Mouse (Mus musculus) lung, postnatal 4 days (tissue): ENCODE data around the gene Calr3.

ENCODE experiments used
- DNase-seq, 2 experiments: peaks; one replicate each; pipeline ENCODE4 v3.0.0; 2021

Gene Calr3

GRCm38 (mm10) chr8:72443338-72443993 lies at the start of gene Calr3, which contains the start of gene 1700030K09Rik:
Gene Calr3, minus strand, starts transcription at chr8:72443870.
Gene 1700030K09Rik, plus strand, starts transcription at chr8:72443880.
- DNase-seq: peak; percentile 98

DNA sequence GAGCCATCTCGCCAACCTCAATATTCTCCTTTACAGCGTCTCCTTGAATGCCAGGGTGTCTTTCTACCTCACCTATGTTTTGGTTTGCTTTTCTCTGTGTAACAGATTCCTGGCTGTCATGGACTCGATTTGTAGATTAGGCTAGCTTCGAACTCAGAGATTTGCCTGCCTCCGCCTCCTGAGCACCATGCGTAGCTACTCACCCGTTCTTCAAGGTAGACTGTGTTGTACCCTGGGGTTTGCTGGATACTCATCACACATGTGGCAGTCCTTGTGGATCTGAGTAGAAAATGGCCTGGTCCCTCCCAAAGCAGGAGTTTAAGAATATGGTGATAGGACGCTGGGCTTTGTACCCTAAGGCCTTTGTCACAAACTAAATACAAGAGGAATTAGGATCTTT lies 49.7 kb upstream of the Calr3 start:
- DNase-seq: no peak

DNA sequence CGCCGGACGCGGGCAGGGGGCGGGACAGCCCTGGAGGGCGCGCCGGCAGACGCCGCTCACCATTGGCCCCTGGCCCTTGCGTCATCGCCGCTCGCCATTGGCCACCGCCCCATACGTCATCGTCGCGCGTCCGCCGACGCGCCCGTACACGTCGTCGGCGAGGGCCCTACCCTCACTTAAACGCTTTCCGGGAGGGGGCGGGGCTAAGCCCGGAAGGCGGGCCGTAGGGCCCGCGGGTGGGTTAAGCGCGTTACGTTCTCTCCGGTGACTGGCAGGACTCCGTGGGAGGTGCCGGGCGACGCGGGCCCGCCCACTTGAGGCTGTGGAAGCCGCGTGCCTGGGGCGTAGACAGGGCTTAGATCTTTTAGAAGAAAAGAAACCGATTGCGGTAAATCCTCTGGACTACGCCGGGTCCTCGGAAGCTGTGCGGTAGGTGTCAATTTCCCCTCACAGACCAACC lies 49.0 kb upstream of the Calr3 start:
- peak; percentile 99 to 100 for DNase-seq

- peak; percentile 46 to 59 for DNase-seq
Measured at GRCm38 (mm10) chr8:72491680-72492621, 48.3 kb upstream of the Calr3 start, which contains the start of gene Slc35e1. Gene Slc35e1, minus strand, starts transcription at chr8:72492614.

DNA sequence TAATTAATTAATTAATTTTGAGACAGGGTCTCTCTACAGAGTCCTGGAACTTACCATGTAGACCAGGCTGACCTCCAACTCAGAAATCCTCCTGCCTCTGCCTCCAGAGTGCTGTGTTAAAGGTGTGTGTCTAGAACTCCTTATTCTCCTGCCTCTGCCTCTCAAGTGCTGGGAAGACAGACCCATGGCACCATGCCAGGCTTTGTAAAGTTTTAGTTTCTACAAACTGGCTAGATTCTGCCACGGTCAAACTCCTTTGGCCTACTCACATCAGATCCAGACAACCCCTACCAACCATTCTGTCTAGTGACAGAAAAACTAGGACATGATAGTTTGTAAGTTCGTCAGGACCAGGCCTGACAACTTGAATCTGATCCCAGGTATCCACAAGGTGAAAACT lies 47.3 kb upstream of the Calr3 start:
- no peak for DNase-seq

GRCm38 (mm10) chr8:72487014-72487413 lies 43.3 kb upstream of the Calr3 start:
- no peak for DNase-seq

- DNase-seq: peak; percentile 78 to 84
Measured at GRCm38 (mm10) chr8:72485456-72486199, 42.0 kb upstream of the Calr3 start.

DNA sequence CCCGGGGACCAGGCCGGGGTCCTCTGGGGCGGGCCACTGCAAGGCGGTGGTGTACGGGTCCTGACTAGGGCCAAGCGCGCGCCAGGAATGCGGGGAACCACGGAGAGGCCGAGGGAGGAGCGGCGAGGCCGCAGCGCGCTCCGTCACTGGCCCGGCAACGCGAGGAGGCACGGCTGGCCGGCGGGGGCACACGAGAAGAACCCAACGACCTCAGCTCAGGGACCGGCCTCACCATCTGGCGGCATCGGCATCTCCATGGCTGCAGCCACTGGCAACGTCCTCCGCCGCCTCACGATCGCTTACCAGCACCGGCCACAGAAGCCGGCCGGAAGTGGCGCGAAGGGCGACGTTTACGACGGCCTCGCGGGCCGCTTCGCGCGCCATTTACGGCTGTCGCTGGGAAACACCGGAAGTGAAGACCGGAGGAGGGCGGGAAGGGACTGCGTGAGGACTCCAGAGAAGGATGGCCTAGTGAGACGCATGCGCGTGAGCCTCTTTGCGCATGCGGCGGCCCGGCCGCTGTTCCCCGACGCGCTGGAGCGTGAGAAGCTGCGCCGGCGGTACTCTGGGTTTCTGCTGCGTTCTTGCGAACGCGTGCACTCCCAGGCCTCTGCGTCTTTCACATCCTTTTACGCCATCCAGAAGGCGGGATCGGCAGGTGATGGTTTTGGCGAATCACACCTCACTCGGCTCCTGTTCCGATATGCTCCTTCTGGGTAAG lies 31.3 kb upstream of the Calr3 start, which contains the start of gene Cherp:
Cherp (minus strand) TSS at position 401 of the 721 bp plus-strand sequence.
- peak; percentile 98 to 99 for DNase-seq

GRCm38 (mm10) chr8:72470684-72471083 lies 27.0 kb upstream of the Calr3 start:
- DNase-seq: no peak

GRCm38 (mm10) chr8:72469984-72470383 lies 26.3 kb upstream of the Calr3 start:
- DNase-seq: no peak

DNA sequence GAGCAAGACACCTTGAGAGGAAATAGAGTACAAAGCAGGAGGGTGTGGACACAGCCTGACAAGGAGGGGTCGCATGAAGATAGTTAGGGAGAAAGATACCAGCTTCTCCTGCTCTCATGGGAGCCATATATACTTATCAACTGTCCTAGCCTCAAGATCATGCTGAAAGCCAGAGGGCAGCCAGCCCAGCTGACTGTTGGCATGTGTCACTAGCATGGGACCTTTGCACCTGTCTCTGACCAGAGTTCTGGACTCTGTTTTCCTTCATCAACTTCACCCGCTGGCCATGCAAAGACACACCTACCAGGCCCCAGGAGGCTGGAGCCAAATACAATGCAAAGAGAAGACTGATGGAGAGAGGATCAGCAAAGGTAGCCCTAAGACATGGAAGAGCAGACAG lies 25.6 kb upstream of the Calr3 start:
- DNase-seq: no peak

- DNase-seq: no peak
Measured at GRCm38 (mm10) chr8:72464211-72464610, 20.5 kb upstream of the Calr3 start.

DNA sequence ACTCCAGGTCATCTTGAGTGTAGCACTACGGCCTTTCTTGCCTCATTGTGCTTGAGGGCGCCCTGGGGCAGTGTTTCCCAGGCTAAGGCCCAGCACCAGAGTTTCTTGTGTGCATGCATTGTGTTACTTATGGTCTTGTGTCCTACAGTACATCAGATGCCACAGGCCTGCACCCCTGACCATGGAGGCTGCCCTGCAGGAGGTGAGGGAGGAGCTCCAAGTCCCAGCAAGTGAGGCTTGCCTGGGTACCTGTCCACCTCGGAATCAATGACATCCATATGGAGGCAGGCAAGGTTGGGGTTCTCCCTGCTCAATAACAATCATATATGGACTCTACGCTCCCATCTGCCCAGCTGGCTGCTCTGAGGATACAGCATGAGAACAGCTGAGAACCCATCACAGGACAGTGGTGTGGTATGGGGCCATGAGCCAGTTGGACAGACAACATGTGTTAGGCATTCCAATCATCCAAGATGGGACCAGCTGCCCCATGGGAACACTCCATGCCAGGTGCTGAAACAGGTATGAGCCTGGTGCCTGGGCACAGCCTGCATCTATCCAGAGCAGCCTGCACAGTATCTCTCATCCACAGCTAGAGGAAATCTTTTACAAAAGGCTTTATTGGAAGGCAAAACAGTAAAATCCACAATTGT lies 16.3 kb upstream of the Calr3 start:
- no peak for DNase-seq

DNA sequence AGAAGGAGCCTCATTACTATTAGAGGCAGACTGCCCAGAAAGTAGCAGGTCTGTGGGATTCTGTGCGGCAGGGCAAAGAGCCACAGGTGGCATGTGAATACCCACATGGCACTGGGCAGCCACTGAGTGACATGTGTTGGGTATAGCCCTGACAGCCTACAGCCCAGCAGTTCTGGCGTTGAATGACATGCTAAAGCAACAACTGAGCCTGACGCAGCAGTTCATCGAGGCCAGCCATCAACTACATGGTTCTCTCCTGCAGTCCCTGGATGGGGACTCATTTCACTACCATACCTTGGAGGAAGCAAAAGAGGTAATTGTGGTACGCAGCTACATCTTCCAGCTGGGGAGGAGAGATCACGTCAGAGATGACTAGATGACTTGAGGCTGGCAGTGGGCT lies 14.8 kb upstream of the Calr3 start:
- DNase-seq: no peak

GRCm38 (mm10) chr8:72457806-72458205 lies 14.1 kb upstream of the Calr3 start:
- no peak for DNase-seq

DNA sequence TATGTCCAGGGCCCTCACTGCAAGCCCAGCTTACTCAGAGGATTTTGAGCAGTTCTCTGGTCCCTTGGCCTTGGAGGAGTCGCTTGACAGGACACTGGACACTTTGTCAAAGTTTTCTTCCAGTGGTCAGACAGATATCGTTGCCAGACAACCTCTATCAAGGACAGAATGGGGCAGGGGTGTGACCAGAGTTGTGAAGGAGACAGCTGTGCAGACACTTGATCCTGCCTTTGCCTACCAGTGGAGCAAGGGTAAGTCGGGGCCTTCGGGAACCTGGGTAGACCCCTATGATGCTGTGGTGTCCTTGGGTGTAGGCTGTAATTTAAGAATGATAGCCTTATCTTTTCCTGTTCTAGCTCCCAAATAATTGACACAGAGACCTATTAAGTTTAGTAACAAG lies 11.6 kb upstream of the Calr3 start:
- DNase-seq: no peak

GRCm38 (mm10) chr8:72453904-72454303 lies 10.2 kb upstream of the Calr3 start:
- DNase-seq: no peak

GRCm38 (mm10) chr8:72451516-72451915 lies 7.8 kb upstream of the Calr3 start:
- no peak for DNase-seq

DNA sequence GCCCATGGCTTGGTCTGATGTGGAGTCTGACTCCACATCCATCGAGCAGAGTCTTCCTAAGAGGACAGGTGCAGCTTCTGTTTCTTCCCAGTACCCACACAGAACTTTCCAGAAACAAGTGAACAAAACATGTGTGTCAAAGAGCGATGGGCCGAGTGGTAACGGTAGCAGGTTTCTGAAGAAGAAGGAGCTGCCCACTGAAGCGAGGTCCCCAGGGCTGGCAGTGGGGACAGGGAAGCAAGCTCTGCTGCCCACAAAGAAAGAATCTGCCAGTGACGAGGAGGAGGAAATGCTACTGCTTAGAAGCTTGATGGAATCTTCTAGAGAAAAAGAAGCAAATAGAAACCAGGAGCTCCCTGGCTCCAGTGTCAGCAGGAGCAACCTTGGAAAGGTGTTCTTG lies 1.4 kb upstream of the Calr3 start:
- no peak for DNase-seq

DNA sequence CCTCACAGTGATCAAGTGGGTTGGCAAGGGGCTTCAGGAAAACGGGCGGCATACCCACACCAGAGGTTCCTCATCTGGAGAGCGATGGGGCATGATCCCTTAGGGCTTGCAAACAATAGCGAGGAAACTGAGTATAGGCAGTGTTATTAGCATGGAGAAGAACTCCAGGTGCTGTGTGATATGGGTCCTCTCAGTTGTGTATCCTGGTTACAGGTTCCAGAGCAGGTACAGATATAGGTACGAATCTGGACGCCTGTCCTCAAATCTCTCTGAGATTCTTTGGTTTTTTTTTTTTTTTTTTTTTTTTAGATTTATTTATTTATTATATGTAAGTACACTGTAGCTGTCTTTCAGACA lies 302 bp upstream of the Calr3 start:
- DNase-seq: no peak

- DNase-seq: no peak
Measured at GRCm38 (mm10) chr8:72438248-72439015, 5.2 kb downstream of the Calr3 start.
